Mouse (Mus musculus) bone marrow, adult 2 months (tissue): ENCODE results near the gene Cgas.

Experiments used
- CTCF ChIP-seq: fragments of 200-500 bp; IDR thresholded peaks from 2 replicates; pipeline ENCODE4 v1.5.1; 2011; ENCODE audit warnings: low read length, control low read depth; ENCODE audit not compliant: control insufficient read depth, insufficient read depth
- POLR2A ChIP-seq: fragments of 200-500 bp; IDR thresholded peaks from 2 replicates; pipeline ENCODE4 v1.6.1; 2011; ENCODE audit warnings: low read depth, mild to moderate bottlenecking, control low read depth, low read length, borderline replicate concordance; ENCODE audit not compliant: control insufficient read depth

GRCm38 (mm10) chr9:78432471-78432870 is 10.6 kb downstream of the Cgas start:
- TF ChIP-seq CTCF (no peak), POLR2A (no peak)
